Comparison of ENCODE assay signal across 9 mouse cellular contexts in genomic region chr16:94236226-94237129, GRCm38 (mm10).
DNase-seq lines count a peak whose midpoint lies in the region; ATAC-seq lines count a peak whose summit lies in the region.
"Had no signal": no experiment of that assay in that cellular context is flagged by ENCODE, and none has a peak within 500 bp of the region (broad histone marks: within the 10 kb centered on the region; RNA-seq: fewer than 3 reads in every experiment).

No protein-coding gene starts in this region.

- peak; percentile 23 to 41 for DNase-seq in left cerebral cortex, adult 18-20 months (ENCODE audit: low spot score in 2 of 2)
- no peak for DNase-seq in left cerebral cortex, adult 11 months (ENCODE audit: low spot score)
- peak; percentile 15 for DNase-seq in c-Kit-positive CD71-positive TER-119-positive erythroid progenitor cells, embryonic 14.5 days (ENCODE audit: low spot score)
- no peak for DNase-seq in testis, postnatal 14 days (ENCODE audit: low spot score)
- DNase-seq in heart, postnatal 25 days (ENCODE audit: low spot score), result no peak

- 0 out of 2 replicates have a peak, but pooled peaks have one; percentile 44 for ATAC-seq in intestine, embryonic 15.5 days
- 0 out of 2 replicates have a peak, but pooled peaks have one; percentile 47 for ATAC-seq in neural tube, embryonic 15.5 days (ENCODE audit: low FRiP score)
- ATAC-seq in cerebellum, adult (ENCODE audit: insufficient number of reproducible peaks, low FRiP score, low TSS enrichment), result no peak

- H3K9me3 ChIP-seq in intestine, embryonic 15.5 days, result no peaks in the 10 kb centered on the region
- no peaks in the 10 kb centered on the region for H3K9me3 ChIP-seq in neural tube, embryonic 15.5 days (replicated peaks)

- H3K4me2 ChIP-seq in intestine, embryonic 15.5 days (replicated peaks), result no peak overlapping the region
- H3K4me2 ChIP-seq in neural tube, embryonic 15.5 days, result peak overlapping the region; percentile 20; the same call in 1 of the 2 replicates

- intact Hi-C loops in heart, postnatal 25 days (cut with DNase I), result no loop called here

- no peak overlapping the region for H3K9ac ChIP-seq in intestine, embryonic 15.5 days
- H3K9ac ChIP-seq in neural tube, embryonic 15.5 days (replicated peaks), result no peak overlapping the region

- 50% methylated on average over 16 of the region's 16 CpGs for WGBS in intestine, embryonic 15.5 days
- WGBS in neural tube, embryonic 15.5 days, result 47% methylated on average over 16 of the region's 16 CpGs

- no peak overlapping the region for H3K4me3 ChIP-seq in intestine, embryonic 15.5 days (replicated peaks)
- H3K4me3 ChIP-seq in neural tube, embryonic 15.5 days (replicated peaks), result no peak overlapping the region
- H3K4me3 ChIP-seq: myocyte had no signal

- H3K4me1 ChIP-seq in intestine, embryonic 15.5 days (replicated peaks), result no peaks in the 10 kb centered on the region
- H3K4me1 ChIP-seq in neural tube, embryonic 15.5 days, result peaks cover 8% of the 10 kb centered on the region

- H3K27me3 ChIP-seq in intestine, embryonic 15.5 days (replicated peaks), result no peaks in the 10 kb centered on the region
- peaks cover 34% of the 10 kb centered on the region for H3K27me3 ChIP-seq in neural tube, embryonic 15.5 days (replicated peaks)

- no peak overlapping the region for H3K27ac ChIP-seq in intestine, embryonic 15.5 days
- no peak overlapping the region for H3K27ac ChIP-seq in neural tube, embryonic 15.5 days (replicated peaks)

- H3K36me3 ChIP-seq in intestine, embryonic 15.5 days, result no peaks in the 10 kb centered on the region
- no peaks in the 10 kb centered on the region for H3K36me3 ChIP-seq in neural tube, embryonic 15.5 days

Comparison
In these comparisons a context has a peak if more than half of its experiments do, and no peak if none do; other contexts are left out.
1. DNase-seq: peak in left cerebral cortex, adult 18-20 months (2 of 2) and c-Kit-positive CD71-positive TER-119-positive erythroid progenitor cells, embryonic 14.5 days (single experiment); none in left cerebral cortex, adult 11 months (single experiment), testis, postnatal 14 days (single experiment) and heart, postnatal 25 days (single experiment).